Mouse (Mus musculus) megakaryocyte, embryonic 14.5 days (primary cell): ENCODE data around the gene Inhba. TPM values are rescaled to one million over a fixed set of nuclear protein-coding genes. Genes with fewer than 3 reads are reported as not detected.

Experiments
- H3K27me3 ChIP-seq: replicated peaks from 2 replicates; pipeline ENCODE3; 2012; ENCODE audit warnings: inconsistent platforms
- H3K36me3 ChIP-seq: replicated peaks from 2 replicates; pipeline ENCODE3; 2012; ENCODE audit warnings: low read length, inconsistent platforms, mixed read lengths
- H3K4me1 ChIP-seq: 2 replicates; pipeline ENCODE4 v1.6.1; 2012; ENCODE audit warnings: inconsistent platforms
- H3K4me3 ChIP-seq: replicated peaks from 2 replicates; pipeline ENCODE3; 2012; ENCODE audit warnings: moderate library complexity, mild to moderate bottlenecking, inconsistent platforms
- H3K9me3 ChIP-seq: 2 replicates; pipeline ENCODE4 v1.6.1; 2012; ENCODE audit warnings: inconsistent platforms
- FLI1 ChIP-seq: IDR thresholded peaks from 2 replicates; pipeline ENCODE4 v1.6.1; 2012; ENCODE audit warnings: low read length, inconsistent platforms, mixed read lengths
- GATA1 ChIP-seq: IDR thresholded peaks from 3 replicates; pipeline ENCODE4 v1.6.1; 2012; ENCODE audit warnings: mixed read lengths, low read length, inconsistent platforms, borderline replicate concordance
- polyA plus RNA-seq: library from polyadenylated mRNA; stranded (reverse); fragments of >175 nt; gene quantifications from 2 replicates; pipeline ENCODE4 v1.2.3, GENCODE M21; 2012; ENCODE audit warnings: low replicate concordance; ENCODE audit not compliant: insufficient read depth

Inhba gene
- polyA plus RNA-seq, 1 experiment = 0.03 TPM

- Histone ChIP-seq H3K36me3 (no peaks in the 10 kb centered on the region), H3K4me3 (no peak overlapping the region), H3K9me3 (no peaks in the 10 kb centered on the region), H3K4me1 (peaks cover 11% of the 10 kb centered on the region), H3K27me3 (peaks cover 33% of the 10 kb centered on the region)
- no peak for TF ChIP-seq GATA1
- no peak for TF ChIP-seq FLI1
Observed at GRCm38 (mm10) chr13:16009766-16010465, 1.7 kb upstream of the Inhba start.

DNA sequence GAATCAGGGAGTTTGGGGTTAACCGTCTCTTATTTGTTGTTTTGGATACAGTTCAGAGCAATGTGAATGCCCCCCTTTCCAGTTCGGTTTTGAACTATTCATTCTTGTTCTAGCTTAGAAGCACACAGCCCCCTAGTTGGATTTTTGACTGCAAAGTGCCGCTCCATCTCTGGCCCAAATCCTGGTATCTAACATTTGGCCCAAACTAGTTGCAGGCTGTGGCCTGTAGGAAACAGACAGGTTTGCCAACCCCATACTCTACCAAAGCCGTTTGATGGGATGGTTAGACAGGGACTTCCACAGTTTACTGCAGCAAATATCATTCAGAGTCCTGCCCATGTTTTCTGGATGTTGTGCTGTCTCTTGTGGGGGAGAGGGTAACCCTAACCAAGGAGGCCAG lies 1.1 kb upstream of the Inhba start:
- Histone ChIP-seq H3K27me3 (peaks cover 38% of the 10 kb centered on the region), H3K36me3 (no peaks in the 10 kb centered on the region), H3K9me3 (no peaks in the 10 kb centered on the region), H3K4me3 (no peak overlapping the region), H3K4me1 (peaks cover 11% of the 10 kb centered on the region)
- TF ChIP-seq FLI1 (no peak), GATA1 (no peak)

GRCm38 (mm10) chr13:16012243-16012887 lies 714 bp downstream of the Inhba start:
- no peaks in the 10 kb centered on the region for H3K9me3 ChIP-seq
- no peaks in the 10 kb centered on the region for H3K36me3 ChIP-seq
- peaks cover 15% of the 10 kb centered on the region for H3K4me1 ChIP-seq
- TF ChIP-seq FLI1 = no peak
- TF ChIP-seq GATA1 = no peak
- H3K4me3 ChIP-seq = peak overlapping the region; percentile 93
- H3K27me3 ChIP-seq = peaks cover 50% of the 10 kb centered on the region

DNA sequence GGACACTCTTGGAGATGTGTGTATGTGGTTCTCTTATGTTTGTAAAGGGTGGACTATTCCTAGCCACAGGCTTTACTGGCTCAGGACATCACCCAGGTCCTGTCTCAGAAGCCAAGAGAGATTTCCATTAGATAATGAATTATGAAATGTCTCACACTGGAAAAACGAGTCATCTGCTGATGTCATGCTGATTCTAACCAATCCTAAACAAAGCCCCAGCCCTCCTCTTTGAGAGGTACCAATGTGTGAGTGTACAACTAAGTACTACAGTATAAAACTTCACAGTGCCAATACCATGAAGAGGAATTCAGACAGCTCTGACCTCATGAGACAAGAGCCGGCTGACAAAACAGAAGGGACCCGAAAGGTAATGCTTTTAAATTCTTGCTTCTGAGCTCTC lies 2.5 kb downstream of the Inhba start:
- Histone ChIP-seq H3K36me3 (no peaks in the 10 kb centered on the region), H3K4me1 (peaks cover 21% of the 10 kb centered on the region), H3K9me3 (no peaks in the 10 kb centered on the region), H3K27me3 (peaks cover 61% of the 10 kb centered on the region), H3K4me3 (no peak overlapping the region)
- TF ChIP-seq GATA1 (no peak), FLI1 (no peak)

DNA sequence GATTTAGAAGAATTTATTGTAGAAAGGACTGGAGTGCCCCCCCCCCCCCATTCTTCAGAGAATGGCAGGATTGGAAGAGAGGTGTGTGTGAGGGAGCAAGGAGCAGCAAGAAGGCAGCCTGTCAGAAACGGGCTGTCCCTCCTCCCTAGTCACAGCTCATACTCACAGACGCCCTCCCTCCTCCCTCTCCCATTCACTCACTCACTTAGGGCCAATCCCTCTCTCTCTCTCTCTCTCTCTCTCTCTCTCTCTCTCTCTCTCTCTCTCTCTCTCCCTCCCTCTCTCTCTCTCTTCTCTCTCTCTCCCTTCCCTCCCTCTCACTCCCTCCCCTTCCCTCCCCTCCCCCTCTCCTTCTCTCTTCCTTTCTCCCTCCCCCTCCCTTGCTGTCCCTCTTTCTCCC lies 4.9 kb downstream of the Inhba start:
- Histone ChIP-seq H3K27me3 (peaks cover 46% of the 10 kb centered on the region), H3K4me3 (peak overlapping the region; percentile 69), H3K36me3 (no peaks in the 10 kb centered on the region), H3K4me1 (peaks cover 21% of the 10 kb centered on the region), H3K9me3 (no peaks in the 10 kb centered on the region)
- TF ChIP-seq GATA1 (no peak), FLI1 (no peak)

GRCm38 (mm10) chr13:16017338-16017737 lies 5.7 kb downstream of the Inhba start:
- peak overlapping the region; percentile 87 for H3K4me3 ChIP-seq
- TF ChIP-seq FLI1 (no peak), GATA1 (no peak)
- peaks cover 14% of the 10 kb centered on the region for H3K4me1 ChIP-seq

GRCm38 (mm10) chr13:16017777-16018176 lies 6.1 kb downstream of the Inhba start:
- Histone ChIP-seq H3K4me3 (peak overlapping the region; percentile 87), H3K4me1 (peaks cover 9% of the 10 kb centered on the region), H3K36me3 (no peaks in the 10 kb centered on the region), H3K9me3 (no peaks in the 10 kb centered on the region), H3K27me3 (peaks cover 35% of the 10 kb centered on the region)
- TF ChIP-seq GATA1 (no peak), FLI1 (no peak)

More at GRCm38 (mm10) chr13:16017338-16017737, 5.7 kb downstream of the Inhba start:
- Histone ChIP-seq H3K36me3 (no peaks in the 10 kb centered on the region), H3K9me3 (no peaks in the 10 kb centered on the region), H3K27me3 (peaks cover 38% of the 10 kb centered on the region)

DNA sequence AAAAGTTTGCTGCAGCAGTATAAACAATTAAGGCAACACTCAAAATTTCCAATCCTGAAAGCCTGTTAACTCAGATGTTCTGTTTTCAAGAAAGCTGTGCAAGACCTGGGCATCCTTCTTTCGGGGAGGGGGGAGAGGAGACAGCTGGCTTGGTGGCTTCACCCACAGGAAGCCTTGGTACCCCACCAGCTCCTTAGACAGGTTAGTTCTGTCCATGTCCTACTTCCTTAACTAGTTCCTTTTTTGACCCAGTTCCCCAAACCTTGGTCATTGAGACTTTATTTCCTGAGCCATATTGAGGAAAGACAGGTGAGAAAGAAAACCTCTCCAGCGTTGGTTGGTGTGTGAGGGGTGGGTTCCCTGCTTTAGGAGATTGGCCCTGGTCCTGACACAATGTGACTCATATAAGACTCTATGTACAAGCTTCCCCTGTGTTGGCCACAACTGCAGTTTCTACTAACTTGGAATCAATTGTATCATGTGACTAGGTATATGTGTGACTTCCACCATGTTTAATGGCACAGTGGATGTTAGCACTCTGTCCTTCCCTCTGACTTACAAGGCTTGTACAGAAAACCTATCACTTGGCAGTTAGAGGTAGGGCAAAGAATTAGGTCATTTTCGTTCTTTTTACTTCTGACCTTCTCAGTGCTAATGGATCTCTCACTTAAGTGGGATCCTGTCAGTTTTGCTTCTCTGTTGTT lies 7.3 kb downstream of the Inhba start:
- Histone ChIP-seq H3K9me3 (no peaks in the 10 kb centered on the region), H3K4me1 (peaks cover 9% of the 10 kb centered on the region), H3K36me3 (no peaks in the 10 kb centered on the region), H3K27me3 (peaks cover 28% of the 10 kb centered on the region), H3K4me3 (no peak overlapping the region)
- TF ChIP-seq FLI1 = no peak
- TF ChIP-seq GATA1 = no peak

DNA sequence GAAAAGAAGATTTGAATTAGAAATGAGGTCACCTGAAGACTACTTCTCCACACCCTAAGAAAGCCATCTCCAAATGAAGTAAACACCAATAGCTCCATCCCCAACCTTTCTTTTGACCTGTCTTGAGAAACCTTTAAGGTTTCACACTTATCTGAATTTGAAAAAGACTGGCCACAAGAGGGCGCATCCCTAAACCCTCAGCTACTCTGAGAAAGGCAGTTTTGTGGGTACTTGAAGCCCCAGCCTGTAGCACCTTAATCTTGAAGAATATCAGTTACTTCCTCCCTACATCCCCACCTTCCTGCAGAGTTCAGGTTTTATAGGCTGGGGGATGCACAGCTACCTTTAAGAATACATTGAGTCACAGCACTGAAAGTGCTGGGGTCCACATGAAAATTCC lies 9.0 kb downstream of the Inhba start:
- Histone ChIP-seq H3K27me3 (peaks cover 23% of the 10 kb centered on the region), H3K36me3 (no peaks in the 10 kb centered on the region), H3K4me1 (peaks cover 9% of the 10 kb centered on the region), H3K4me3 (no peak overlapping the region), H3K9me3 (no peaks in the 10 kb centered on the region)
- TF ChIP-seq FLI1 (no peak), GATA1 (no peak)

- Histone ChIP-seq H3K4me3 (no peak overlapping the region), H3K4me1 (peaks cover 9% of the 10 kb centered on the region), H3K9me3 (no peaks in the 10 kb centered on the region), H3K36me3 (no peaks in the 10 kb centered on the region), H3K27me3 (peaks cover 18% of the 10 kb centered on the region)
- TF ChIP-seq FLI1 = no peak
- no peak for TF ChIP-seq GATA1
Observed at GRCm38 (mm10) chr13:16021181-16021580, 9.5 kb downstream of the Inhba start.
